Mouse (Mus musculus): Measurements from ENCODE around the gene Wdfy4.
A peak's percentile ranks its signal among the peaks of the same experiment; 100 is the strongest.

Wdfy4 gene

GRCm38 (mm10) chr14:32984176-32984738 is 201.1 kb downstream of the Wdfy4 start:
- DNase-seq (ENCODE audit: inconsistent ontology term) = no peak

GRCm38 (mm10) chr14:32970700-32971099 is 214.6 kb downstream of the Wdfy4 start:
- DNase-seq (ENCODE audit: inconsistent ontology term) = no peak

- DNase-seq (ENCODE audit: inconsistent ontology term) = no peak
These were observed 220.6 kb downstream of the Wdfy4 start for GRCm38 (mm10) chr14:32964742-32965141.

- peak; percentile 28 for DNase-seq (ENCODE audit: inconsistent ontology term)
These were observed 224.8 kb downstream of the Wdfy4 start for GRCm38 (mm10) chr14:32960481-32960880.

GRCm38 (mm10) chr14:32958671-32959070 is 226.6 kb downstream of the Wdfy4 start:
- no peak for DNase-seq (ENCODE audit: inconsistent ontology term)

- DNase-seq (ENCODE audit: inconsistent ontology term) = peak; percentile 81
These were observed 228.8 kb downstream of the Wdfy4 start for GRCm38 (mm10) chr14:32956486-32956885.

- peak; percentile 10 for DNase-seq (ENCODE audit: inconsistent ontology term)
These were observed 234.7 kb downstream of the Wdfy4 start for GRCm38 (mm10) chr14:32950312-32951301.

- peak; percentile 12 for DNase-seq (ENCODE audit: inconsistent ontology term)
These were observed 237.8 kb downstream of the Wdfy4 start for GRCm38 (mm10) chr14:32947512-32947911.

- DNase-seq (ENCODE audit: inconsistent ontology term) = no peak
These were observed 246.1 kb downstream of the Wdfy4 start for GRCm38 (mm10) chr14:32939217-32939616.

- no peak for DNase-seq (ENCODE audit: inconsistent ontology term)
These were observed 251.2 kb downstream of the Wdfy4 start for GRCm38 (mm10) chr14:32934064-32934463.

GRCm38 (mm10) chr14:32932220-32932619 is 253.1 kb downstream of the Wdfy4 start:
- DNase-seq (ENCODE audit: inconsistent ontology term) = no peak

- no peak for DNase-seq (ENCODE audit: inconsistent ontology term)
These were observed 253.6 kb downstream of the Wdfy4 start for GRCm38 (mm10) chr14:32931709-32932108.

- DNase-seq (ENCODE audit: inconsistent ontology term) = no peak
These were observed 261.4 kb downstream of the Wdfy4 start for GRCm38 (mm10) chr14:32923871-32924270.

GRCm38 (mm10) chr14:32917919-32918318 is 267.4 kb downstream of the Wdfy4 start:
- no peak for DNase-seq (ENCODE audit: inconsistent ontology term)

- DNase-seq (ENCODE audit: inconsistent ontology term) = peak; percentile 36
These were observed 269.9 kb downstream of the Wdfy4 start for GRCm38 (mm10) chr14:32915360-32915759.

- no peak for DNase-seq (ENCODE audit: inconsistent ontology term)
These were observed 274.1 kb downstream of the Wdfy4 start for GRCm38 (mm10) chr14:32911187-32911586.

All from Muller cell, postnatal 12 days (primary cell).